Mouse (Mus musculus) C2C12 (cell line): ENCODE measurements around the gene Ghr. TPM values are rescaled to one million over a fixed set of nuclear protein-coding genes. Genes with fewer than 3 reads are reported as not detected.

Experiments used
- H3K27me3 ChIP-seq: one replicate; pipeline ENCODE4 v1.6.1; 2011; ENCODE audit not compliant: control insufficient read depth, insufficient read depth, insufficient read length
- H3K36me3 ChIP-seq: one replicate; pipeline ENCODE4 v1.6.1; 2011; ENCODE audit not compliant: control insufficient read depth, insufficient read depth
- H3K4me3 ChIP-seq: one replicate; pipeline ENCODE4 v1.5.1; 2011; ENCODE audit warnings: mild to moderate bottlenecking, control low read depth; ENCODE audit not compliant: poor library complexity, insufficient read depth, severe bottlenecking
- H3K79me2 ChIP-seq: one replicate; pipeline ENCODE4 v1.6.1; 2011; ENCODE audit not compliant: control insufficient read depth, insufficient read depth
- H3K79me3 ChIP-seq: one replicate; pipeline ENCODE4 v1.6.1; 2011; ENCODE audit warnings: low read depth, control low read depth
- H3ac ChIP-seq: one replicate; pipeline ENCODE3; 2011; ENCODE audit warnings: low read depth; ENCODE audit not compliant: control insufficient read depth, insufficient read length
- CEBPB ChIP-seq: IDR thresholded peaks from one replicate; pipeline ENCODE4 v1.6.1; 2011; ENCODE audit warnings: low read depth, mild to moderate bottlenecking, control low read depth, moderate library complexity
- CTCF ChIP-seq: IDR thresholded peaks from one replicate; pipeline ENCODE4 v1.5.1; 2011; ENCODE audit not compliant: control insufficient read depth, insufficient read depth, insufficient read length
- FOSL1 ChIP-seq: IDR thresholded peaks from one replicate; pipeline ENCODE4 v1.8.0; 2011; ENCODE audit warnings: mild to moderate bottlenecking, low read length; ENCODE audit not compliant: poor library complexity, insufficient read depth, severe bottlenecking
- MAX ChIP-seq: IDR thresholded peaks from one replicate; pipeline ENCODE4 v1.6.1; 2011; ENCODE audit warnings: mild to moderate bottlenecking, control low read depth
- MYOD1 ChIP-seq: IDR thresholded peaks from one replicate; pipeline ENCODE4 v1.6.1; 2011; ENCODE audit warnings: low read depth; ENCODE audit not compliant: control insufficient read depth, insufficient read length
- MYOG ChIP-seq: IDR thresholded peaks from one replicate; pipeline ENCODE4 v1.6.1; 2011; ENCODE audit not compliant: control insufficient read depth, insufficient read length; ENCODE audit errors: extremely low read depth
- USF1 ChIP-seq: IDR thresholded peaks from one replicate; pipeline ENCODE4 v1.6.1; 2011; ENCODE audit warnings: low read depth, mild to moderate bottlenecking, control low read depth, moderate library complexity
- polyA plus RNA-seq: library from polyadenylated mRNA; unstranded; fragments of >200 nt; fragmentation: generic; extraction: Trizol; gene quantifications from one replicate; pipeline ENCODE4 v1.2.1, GENCODE M21; 2012; ENCODE audit warnings: missing spikeins

Gene Ghr
- polyA plus RNA-seq, 1 experiment, result 10.6 TPM

DNA sequence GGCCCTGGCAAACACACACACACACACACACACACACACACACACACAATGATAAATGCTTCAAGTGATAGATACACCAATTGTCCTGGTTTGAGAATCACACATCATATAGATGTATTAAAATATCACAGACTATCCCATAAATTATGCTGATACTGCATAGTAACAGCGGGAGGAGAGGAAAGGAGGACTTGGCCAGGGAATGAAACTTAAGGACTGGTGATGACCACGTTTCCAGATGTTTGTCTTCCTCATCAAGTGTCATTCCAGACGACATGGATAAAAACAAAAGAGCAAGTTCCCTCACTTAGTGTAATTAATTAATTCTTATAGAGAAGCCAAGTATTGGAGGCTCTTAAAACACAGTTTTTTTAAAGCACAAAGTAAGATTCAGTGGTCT is 236.6 kb downstream of the Ghr start:
- TF ChIP-seq MYOD1, result no peak
- no peak for TF ChIP-seq FOSL1
- TF ChIP-seq USF1, result no peak
- no peak for TF ChIP-seq CEBPB
- TF ChIP-seq MYOG, result no peak
- TF ChIP-seq CTCF, result no peak
- TF ChIP-seq MAX, result no peak
- H3K79me3 ChIP-seq, result no peaks in the 10 kb centered on the region
- no peaks in the 10 kb centered on the region for H3K79me2 ChIP-seq
- H3K4me3 ChIP-seq, result no peak overlapping the region
- no peaks in the 10 kb centered on the region for H3K27me3 ChIP-seq
- no peak overlapping the region for H3ac ChIP-seq
- no peaks in the 10 kb centered on the region for H3K36me3 ChIP-seq

DNA sequence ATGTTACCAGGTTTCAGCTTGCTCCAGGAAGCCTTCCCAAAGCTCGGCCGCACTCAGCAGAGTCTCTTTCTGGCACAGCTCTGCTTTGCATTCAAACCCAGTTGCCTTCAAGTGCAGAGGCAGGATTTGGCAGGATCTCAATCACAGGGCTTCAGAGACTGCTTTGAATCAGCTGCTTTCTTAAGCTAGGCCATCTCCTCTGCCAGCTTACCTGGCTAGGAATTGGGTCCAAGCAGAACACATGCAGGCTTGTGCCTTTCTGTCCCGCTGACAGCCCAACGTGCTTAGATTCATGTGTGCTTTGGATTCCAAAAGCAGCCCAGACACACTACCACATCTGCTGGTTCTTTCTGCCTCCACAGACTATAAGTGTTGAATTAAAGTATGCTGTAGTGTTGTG is 238.7 kb downstream of the Ghr start:
- no peaks in the 10 kb centered on the region for H3K36me3 ChIP-seq
- no peaks in the 10 kb centered on the region for H3K79me2 ChIP-seq
- no peaks in the 10 kb centered on the region for H3K27me3 ChIP-seq
- no peak overlapping the region for H3ac ChIP-seq
- no peak for TF ChIP-seq MYOG
- no peak for TF ChIP-seq MYOD1
- TF ChIP-seq FOSL1, result no peak
- no peak for TF ChIP-seq CTCF
- TF ChIP-seq MAX, result no peak
- TF ChIP-seq CEBPB, result no peak
- no peak for TF ChIP-seq USF1
- no peak overlapping the region for H3K4me3 ChIP-seq
- H3K79me3 ChIP-seq, result no peaks in the 10 kb centered on the region

DNA sequence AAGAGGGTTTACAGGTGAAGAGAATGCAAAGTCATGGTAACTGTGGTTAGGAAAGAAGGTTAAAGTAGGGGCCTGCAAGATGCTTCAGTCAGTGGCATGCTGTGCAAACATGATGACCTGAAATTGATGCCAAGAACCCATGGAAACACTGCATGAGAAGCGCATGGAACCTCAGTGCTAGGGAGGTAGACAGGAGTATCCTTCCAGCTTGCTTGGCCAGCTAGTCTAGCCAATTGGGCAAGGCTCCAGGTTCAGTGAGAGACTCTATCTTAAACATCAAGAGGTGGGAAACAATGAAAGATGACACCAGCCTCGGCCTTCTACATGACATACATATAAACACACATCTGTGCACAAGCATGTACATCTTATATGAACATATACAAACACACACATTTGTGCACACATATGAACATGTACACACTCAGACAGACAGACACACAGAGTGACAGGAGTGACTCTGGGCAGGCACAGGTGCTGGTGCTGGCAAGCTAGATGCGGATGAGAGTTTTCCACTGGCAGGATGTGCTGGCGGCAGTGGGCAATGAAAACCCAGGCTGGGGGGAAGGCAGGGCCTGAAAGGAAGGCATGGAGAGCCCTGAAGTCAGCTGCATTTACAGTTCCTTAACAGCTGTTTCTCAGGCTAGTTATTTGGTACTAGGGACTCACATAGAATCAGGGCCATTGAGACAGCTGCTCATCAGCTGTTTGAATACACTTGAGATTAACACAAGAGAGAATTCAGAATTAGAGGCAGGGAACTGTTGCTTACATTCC is 241.3 kb downstream of the Ghr start:
- no peak overlapping the region for H3K4me3 ChIP-seq
- no peaks in the 10 kb centered on the region for H3K79me2 ChIP-seq
- TF ChIP-seq CTCF (no peak), MYOG (no peak), USF1 (no peak), CEBPB (no peak), FOSL1 (no peak), MAX (no peak), MYOD1 (no peak)
- no peaks in the 10 kb centered on the region for H3K36me3 ChIP-seq
- no peaks in the 10 kb centered on the region for H3K79me3 ChIP-seq
- no peaks in the 10 kb centered on the region for H3K27me3 ChIP-seq
- H3ac ChIP-seq, result no peak overlapping the region

DNA sequence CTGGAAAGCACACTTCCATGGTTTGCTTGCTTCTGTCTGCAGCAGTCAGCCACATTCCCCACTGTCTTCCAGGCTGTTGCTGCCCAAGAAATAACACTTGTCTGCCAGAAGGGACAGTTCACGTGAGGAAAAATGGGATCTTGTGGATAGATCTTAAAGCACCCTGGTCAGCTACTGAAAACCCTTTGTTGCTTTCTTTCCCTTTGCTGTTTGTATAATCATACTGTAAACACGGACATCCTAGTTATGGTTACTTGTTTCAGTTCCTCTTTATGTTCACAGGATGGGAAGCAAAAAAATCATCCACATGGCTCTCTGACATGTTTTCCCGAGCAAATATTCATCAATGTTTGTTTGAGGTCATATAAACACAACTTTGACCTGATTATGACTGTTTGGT is 243.4 kb downstream of the Ghr start:
- no peaks in the 10 kb centered on the region for H3K79me2 ChIP-seq
- TF ChIP-seq MYOG (no peak), CTCF (no peak), CEBPB (no peak), MYOD1 (no peak), FOSL1 (no peak), USF1 (no peak), MAX (no peak)

DNA sequence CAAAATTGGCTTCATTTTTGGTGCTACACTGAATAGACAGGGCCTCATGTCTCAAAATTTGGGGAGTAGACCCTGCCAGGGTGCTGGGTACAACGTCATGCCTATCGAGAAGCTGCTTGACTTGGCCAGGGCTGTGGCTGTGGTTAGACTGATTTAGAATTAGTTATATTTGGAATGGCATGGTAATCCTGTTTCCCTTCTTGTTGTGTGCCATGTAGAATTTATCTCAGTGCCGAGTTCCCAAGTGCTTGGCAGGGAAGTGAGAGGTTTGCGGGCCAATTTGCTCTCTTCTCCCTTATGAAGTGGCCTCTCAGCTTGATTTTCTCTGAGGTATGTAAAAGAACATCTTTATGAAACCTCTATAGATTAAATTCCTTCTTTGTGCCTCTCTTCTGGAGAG is 250.8 kb downstream of the Ghr start:
- no peaks in the 10 kb centered on the region for H3K79me3 ChIP-seq
- H3K36me3 ChIP-seq, result no peaks in the 10 kb centered on the region
- no peaks in the 10 kb centered on the region for H3K79me2 ChIP-seq
- H3K4me3 ChIP-seq, result no peak overlapping the region
- no peaks in the 10 kb centered on the region for H3K27me3 ChIP-seq
- TF ChIP-seq MAX (no peak), FOSL1 (no peak), MYOD1 (no peak), MYOG (no peak), CEBPB (no peak), CTCF (no peak), USF1 (no peak)
- H3ac ChIP-seq, result no peak overlapping the region

More for the DNA sequence above, 243.4 kb downstream of the Ghr start:
- H3K36me3 ChIP-seq, result no peaks in the 10 kb centered on the region
- no peaks in the 10 kb centered on the region for H3K79me3 ChIP-seq
- H3ac ChIP-seq, result no peak overlapping the region
- no peaks in the 10 kb centered on the region for H3K27me3 ChIP-seq
- no peak overlapping the region for H3K4me3 ChIP-seq
